Mouse (Mus musculus) macrophage (primary cell): ENCODE measurements around the gene Zcchc2. TPM values are rescaled to one million over a fixed set of nuclear protein-coding genes. Genes with fewer than 3 reads are reported as not detected.

Experiments used
- H3K27ac ChIP-seq: fragments of 350-480 bp; formaldehyde crosslinking; 2 replicates; pipeline ENCODE4 v1.9.0; 2021
- H3K36me3 ChIP-seq: fragments of 350-480 bp; formaldehyde crosslinking; 2 replicates; pipeline ENCODE4 v1.9.0; 2021; ENCODE audit errors: inconsistent target
- H3K4me3 ChIP-seq: fragments of 350-480 bp; formaldehyde crosslinking; 2 replicates; pipeline ENCODE4 v1.9.0; 2021; ENCODE audit errors: inconsistent target
- H3K79me2 ChIP-seq: fragments of 350-480 bp; formaldehyde crosslinking; 2 replicates; pipeline ENCODE4 v1.9.0; 2021; ENCODE audit errors: inconsistent target
- WGBS: methylation state at CpG from one replicate; pipeline ENCODE4 v1.1.7; 2026; ENCODE audit warnings: inconsistent platforms; ENCODE audit not compliant: missing documents; 5-methylcytosine and 5-hydroxymethylcytosine counted together
- polyA plus RNA-seq: library from polyadenylated mRNA; stranded (reverse); fragments of 250-400 nt; gene quantifications from 3 replicates; pipeline ENCODE4 v1.2.4, GENCODE M21; 2018; ENCODE audit warnings: inconsistent platforms

Gene Zcchc2
- polyA plus RNA-seq, 1 experiment from 2014 or later, result 22.6 TPM

GRCm38 (mm10) chr1:106036861-106037599, 46.8 kb downstream of the Zcchc2 start:
- H3K27ac ChIP-seq, result no peak overlapping the region
- WGBS, result 64% methylated on average over 19 of the region's 19 CpGs
- peaks cover 24% of the 10 kb centered on the region for H3K36me3 ChIP-seq
- no peaks in the 10 kb centered on the region for H3K79me2 ChIP-seq
- no peak overlapping the region for H3K4me3 ChIP-seq

DNA sequence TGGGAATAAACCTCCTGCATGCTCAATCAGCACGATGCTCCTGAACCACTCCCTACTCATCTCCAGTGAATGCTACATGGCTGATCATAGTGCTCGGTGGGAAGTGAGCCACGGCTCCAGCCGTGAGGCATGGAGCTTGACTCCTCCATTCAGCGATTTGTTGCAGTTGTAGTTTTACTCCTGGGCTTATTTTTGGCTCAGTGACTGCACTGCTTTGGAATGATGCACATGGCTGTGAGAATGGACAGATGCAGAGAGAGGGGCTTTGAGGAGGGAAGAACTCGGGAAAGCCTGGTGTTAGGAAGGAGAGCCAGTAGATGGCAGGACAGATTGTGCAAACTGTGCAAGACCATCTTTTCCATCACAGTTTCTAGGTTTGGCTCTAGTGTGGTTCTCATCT, 49.1 kb downstream of the Zcchc2 start:
- H3K79me2 ChIP-seq, result no peaks in the 10 kb centered on the region
- no peak overlapping the region for H3K4me3 ChIP-seq
- no peak overlapping the region for H3K27ac ChIP-seq
- H3K36me3 ChIP-seq, result peaks cover 2% of the 10 kb centered on the region
- WGBS, result 94% methylated on average over 6 of the region's 6 CpGs

- H3K4me3 ChIP-seq, result no peak overlapping the region
- H3K79me2 ChIP-seq, result no peaks in the 10 kb centered on the region
- H3K27ac ChIP-seq, result no peak overlapping the region
- WGBS, result 92% methylated on average over 4 of the region's 4 CpGs
- H3K36me3 ChIP-seq, result no peaks in the 10 kb centered on the region; the same call in 1 of the 2 replicates
Measured at GRCm38 (mm10) chr1:106040271-106040670, 50.1 kb downstream of the Zcchc2 start.

GRCm38 (mm10) chr1:106042221-106042620, 52.0 kb downstream of the Zcchc2 start:
- WGBS, result 89% methylated on average over 9 of the region's 9 CpGs

DNA sequence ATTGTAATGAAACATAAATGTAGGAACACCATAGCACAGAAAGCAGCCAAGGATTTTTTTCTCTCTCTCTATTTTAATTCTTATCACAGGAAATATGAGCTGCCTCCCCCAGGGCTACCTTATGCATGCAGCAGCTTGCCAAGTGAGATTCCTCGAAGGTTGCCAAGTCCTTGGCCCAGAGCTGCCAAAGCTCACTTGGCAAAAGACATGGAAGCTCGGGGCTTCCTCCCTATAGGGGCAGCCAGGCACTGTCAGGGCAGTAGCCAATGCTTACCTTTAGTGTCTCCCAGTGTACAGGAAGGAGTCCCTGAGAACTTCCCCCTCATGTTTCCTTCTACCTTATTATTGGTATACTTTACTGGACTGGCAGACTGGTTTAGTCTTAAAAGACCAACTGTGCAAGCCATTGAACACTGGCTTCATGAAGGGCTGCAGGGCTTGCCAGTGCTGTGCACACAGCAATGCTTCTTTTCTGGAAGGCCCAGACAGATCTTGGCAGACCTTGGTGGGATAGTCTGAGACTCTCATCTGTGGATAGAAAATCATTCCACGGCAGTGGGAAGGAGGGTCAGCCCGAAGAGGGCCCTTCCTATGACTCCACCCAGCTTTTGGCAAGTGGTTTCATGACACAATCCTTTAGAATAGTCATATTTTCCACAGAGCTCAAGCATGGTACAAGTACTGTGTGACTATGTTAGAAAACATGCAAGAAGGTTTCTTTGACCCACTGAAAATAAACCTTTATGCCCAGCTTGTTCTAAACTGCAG, 53.0 kb downstream of the Zcchc2 start:
- Histone ChIP-seq H3K36me3 (no peaks in the 10 kb centered on the region; the same call in 1 of the 2 replicates), H3K27ac (no peak overlapping the region), H3K4me3 (no peak overlapping the region), H3K79me2 (no peaks in the 10 kb centered on the region)
- 77% methylated on average over 4 of the region's 4 CpGs for WGBS

More at GRCm38 (mm10) chr1:106042221-106042620, 52.0 kb downstream of the Zcchc2 start:
- H3K36me3 ChIP-seq, result no peaks in the 10 kb centered on the region; the same call in 1 of the 2 replicates
- H3K4me3 ChIP-seq, result no peak overlapping the region
- no peak overlapping the region for H3K27ac ChIP-seq
- H3K79me2 ChIP-seq, result no peaks in the 10 kb centered on the region

GRCm38 (mm10) chr1:106049036-106049435, 58.8 kb downstream of the Zcchc2 start:
- Histone ChIP-seq H3K27ac (no peak overlapping the region), H3K4me3 (no peak overlapping the region), H3K36me3 (no peaks in the 10 kb centered on the region), H3K79me2 (no peaks in the 10 kb centered on the region)
- WGBS, result 97% methylated on average over 6 of the region's 6 CpGs

DNA sequence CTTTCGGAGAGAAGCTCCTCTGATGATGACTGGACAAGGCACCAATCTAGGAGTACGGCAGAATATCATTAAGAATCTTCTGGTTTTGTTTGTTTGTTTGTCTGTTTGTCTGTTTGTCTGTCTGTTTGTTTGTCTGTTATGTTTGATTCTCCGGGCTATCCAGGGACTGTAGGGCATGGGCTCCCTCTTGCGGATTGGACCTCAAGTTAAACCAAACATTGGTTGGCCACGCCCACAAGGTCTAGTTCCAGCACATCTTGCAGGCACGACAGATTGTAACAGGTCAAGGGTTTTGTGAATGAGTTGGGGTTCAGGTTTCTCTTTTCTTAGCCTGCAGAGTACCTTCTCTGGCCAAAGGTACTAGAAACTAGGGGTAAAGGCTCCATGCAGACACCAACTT, 64.8 kb downstream of the Zcchc2 start:
- Histone ChIP-seq H3K36me3 (no peaks in the 10 kb centered on the region), H3K4me3 (no peak overlapping the region), H3K79me2 (no peaks in the 10 kb centered on the region), H3K27ac (no peak overlapping the region)
- 93% methylated on average over 6 of the region's 6 CpGs for WGBS

DNA sequence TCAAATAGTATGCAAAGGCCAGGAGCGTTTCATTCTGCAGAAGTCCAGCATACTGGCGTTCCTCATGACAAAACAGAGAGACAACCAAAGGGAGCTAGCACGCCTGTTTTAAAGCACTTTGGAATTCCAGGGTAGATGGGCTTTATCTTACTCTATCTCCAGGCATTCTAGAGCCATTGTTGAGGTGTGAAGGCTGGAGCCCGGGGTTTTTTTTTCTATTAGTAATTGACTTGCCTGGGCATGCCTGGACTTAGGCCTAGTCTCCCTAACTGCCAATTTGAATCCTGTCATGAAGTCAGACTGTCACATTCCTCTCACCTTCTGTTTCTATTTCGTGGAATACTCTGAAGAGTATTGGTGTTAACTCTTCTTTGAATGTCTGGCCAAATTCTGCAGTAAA, 68.1 kb downstream of the Zcchc2 start:
- H3K36me3 ChIP-seq, result no peaks in the 10 kb centered on the region
- H3K27ac ChIP-seq, result no peak overlapping the region
- no peaks in the 10 kb centered on the region for H3K79me2 ChIP-seq
- H3K4me3 ChIP-seq, result no peak overlapping the region
- WGBS, result 88% methylated on average over 5 of the region's 5 CpGs

DNA sequence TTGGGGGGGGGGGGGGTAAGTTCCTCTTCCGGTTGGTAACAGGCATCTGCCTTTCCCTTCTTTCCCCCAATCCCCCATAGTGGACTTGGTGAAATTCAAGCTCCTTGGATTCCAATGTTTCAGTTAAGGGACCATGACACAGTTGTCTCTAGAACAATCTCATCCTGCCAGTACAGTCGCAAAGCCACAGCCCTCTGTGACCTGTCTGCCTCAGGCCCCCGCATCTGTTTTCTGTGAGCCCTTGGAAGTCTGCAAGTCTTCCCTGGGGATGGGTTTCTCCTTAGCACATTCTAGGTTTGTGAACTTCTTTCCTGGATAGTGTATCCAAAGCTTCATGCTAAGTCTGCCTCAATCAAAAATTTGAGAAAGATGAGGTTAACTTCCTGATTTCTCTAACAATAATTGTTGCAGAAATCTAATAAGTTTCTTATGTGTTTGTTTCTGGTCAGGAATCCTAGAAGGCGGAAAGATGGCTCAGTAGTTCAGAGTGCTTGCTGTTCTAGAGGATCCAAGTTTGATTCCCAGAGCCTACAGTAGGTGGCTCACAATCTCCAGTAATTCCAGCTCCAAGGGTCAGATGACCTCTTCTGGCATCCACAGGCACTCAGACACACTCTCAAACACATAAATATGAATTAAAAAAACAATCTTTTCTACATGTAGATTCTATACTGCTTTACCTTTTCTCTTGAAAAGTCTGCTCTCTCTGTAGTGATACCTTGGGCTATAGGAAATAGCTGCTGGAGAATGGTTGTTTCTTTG, 69.5 kb downstream of the Zcchc2 start:
- H3K4me3 ChIP-seq, result no peak overlapping the region
- no peaks in the 10 kb centered on the region for H3K36me3 ChIP-seq
- WGBS, result 70% methylated on average over 4 of the region's 4 CpGs
- H3K27ac ChIP-seq, result no peak overlapping the region
- no peaks in the 10 kb centered on the region for H3K79me2 ChIP-seq

GRCm38 (mm10) chr1:106061185-106061910, 71.1 kb downstream of the Zcchc2 start:
- H3K36me3 ChIP-seq, result no peaks in the 10 kb centered on the region
- H3K27ac ChIP-seq, result no peak overlapping the region
- no peaks in the 10 kb centered on the region for H3K79me2 ChIP-seq
- WGBS, result 89% methylated on average over 4 of the region's 4 CpGs
- no peak overlapping the region for H3K4me3 ChIP-seq

DNA sequence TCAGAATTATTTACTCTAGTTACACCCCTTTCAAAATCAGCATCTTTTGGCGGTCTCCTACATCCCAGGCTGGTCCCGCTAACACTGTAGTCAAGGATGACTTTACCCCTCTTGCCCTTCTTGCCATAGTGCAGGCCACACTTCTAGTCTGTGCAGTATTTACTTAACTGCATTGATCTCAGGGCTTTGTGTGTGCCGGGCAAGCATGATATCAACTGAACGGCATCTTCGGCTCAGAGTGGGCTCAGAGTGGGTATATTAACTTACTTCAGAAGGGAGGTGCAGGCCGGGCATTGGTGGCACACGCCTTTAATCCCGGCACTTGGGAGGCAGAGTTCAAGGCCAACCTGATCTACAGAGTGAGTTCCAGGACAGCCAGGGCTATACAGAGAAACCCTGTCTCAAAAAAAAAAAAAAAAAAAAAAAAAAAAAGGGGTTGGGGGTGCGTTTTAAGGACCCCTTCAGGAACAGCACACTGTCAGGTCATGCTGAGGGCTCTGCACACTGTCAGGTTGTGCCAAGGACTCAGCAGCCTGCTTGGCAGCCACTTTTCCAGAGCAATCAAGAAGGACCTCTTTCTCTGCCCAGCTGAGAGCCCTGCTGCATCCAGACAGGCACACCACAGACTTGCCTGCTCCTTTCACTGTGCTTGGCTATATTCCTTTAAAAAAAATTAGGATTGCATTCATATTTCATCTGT, 72.8 kb downstream of the Zcchc2 start:
- no peak overlapping the region for H3K4me3 ChIP-seq
- WGBS, result 97% methylated on average over 9 of the region's 9 CpGs
- no peaks in the 10 kb centered on the region for H3K36me3 ChIP-seq
- no peak overlapping the region for H3K27ac ChIP-seq
- no peaks in the 10 kb centered on the region for H3K79me2 ChIP-seq

- no peaks in the 10 kb centered on the region for H3K79me2 ChIP-seq
- H3K4me3 ChIP-seq, result no peak overlapping the region
- no peak overlapping the region for H3K27ac ChIP-seq
- 91% methylated on average over 4 of the region's 4 CpGs for WGBS
- no peaks in the 10 kb centered on the region for H3K36me3 ChIP-seq
Measured at GRCm38 (mm10) chr1:106063591-106064170, 73.5 kb downstream of the Zcchc2 start.

- Histone ChIP-seq H3K36me3 (no peaks in the 10 kb centered on the region), H3K27ac (no peak overlapping the region), H3K4me3 (no peak overlapping the region), H3K79me2 (no peaks in the 10 kb centered on the region)
- 21% methylated on average over 3 of the region's 3 CpGs for WGBS
Measured at GRCm38 (mm10) chr1:106064291-106064690, 74.1 kb downstream of the Zcchc2 start.
